Mouse (Mus musculus) adrenal gland, postnatal 0 days (tissue): ENCODE measurements around the gene Calr. TPM values are rescaled to one million over a fixed set of nuclear protein-coding genes. Genes with fewer than 3 reads are reported as not detected.

ENCODE experiments used
- microRNA-seq: library from miRNA; unstranded; fragments of <30 nt; microRNA quantifications from one replicate; pipeline ENCODE4, GENCODE M21; 2016; ENCODE audit warnings: borderline replicate concordance; ENCODE audit not compliant: insufficient number of aligned reads
- polyA plus RNA-seq: library from polyadenylated mRNA; unstranded; fragments of >200 nt; fragmentation: Nextera tagmentation; extraction: Ambion mirVana; gene quantifications from 2 replicates; pipeline ENCODE4 v1.2.1, GENCODE M21; 2015

The Calr gene
- polyA plus RNA-seq = 326 and 438 TPM in 2 replicates

GRCm38 (mm10) chr8:84846722-84847572, at the start of gene Calr:
Gene Calr (minus strand): TSS chr8:84846934.

GRCm38 (mm10) chr8:84893709-84894134, 47.0 kb upstream of the Calr start, which contains the start of gene Gcdh:
Gene Gcdh (minus strand): TSS chr8:84893921.

GRCm38 (mm10) chr8:84871376-84872308, 24.9 kb upstream of the Calr start, which contains the start of gene Syce2:
Gene Syce2 (plus strand): TSS chr8:84872111.

GRCm38 (mm10) chr8:84856864-84857441, 10.2 kb upstream of the Calr start, which contains the start of gene Farsa:
Gene Farsa (plus strand): TSS chr8:84856989.

GRCm38 (mm10) chr8:84840248-84840999, 6.3 kb downstream of the Calr start, which contains the start of gene Rad23a:
Gene Rad23a (minus strand): TSS chr8:84840665.

GRCm38 (mm10) chr8:84831490-84831889, 15.2 kb downstream of the Calr start, which contains the start of gene Gadd45gip1:
Gene Gadd45gip1 (plus strand): TSS chr8:84831522.

GRCm38 (mm10) chr8:84822723-84823122, 24.0 kb downstream of the Calr start, which contains the start of gene Dand5:
Gene Dand5 (minus strand): TSS chr8:84822823.

GRCm38 (mm10) chr8:84799999-84800831, 46.5 kb downstream of the Calr start, which contains the start of gene Nfix:
Gene Nfix (minus strand): TSS chr8:84800344.

Small RNA genes within 50 kb of the gene (microRNA-seq; reads per million reads assigned to microRNA genes)
- 2.8 reads per million for gene Mir7069

Other genes starting within 250 kb of the Calr start
- 56.1 and 58.9 TPM in 2 replicates for gene Ier2, start 184.1 kb downstream of the Calr start, polyA plus RNA-seq
- 45.7 and 56.8 TPM in 2 replicates for gene Trmt1, start 160.6 kb downstream of the Calr start, polyA plus RNA-seq
- gene Nacc1, start 159.1 kb downstream of the Calr start, polyA plus RNA-seq = 6.6 and 9.1 TPM in 2 replicates
- 5.0 and 7.0 TPM in 2 replicates for gene Lyl1, start 145.5 kb downstream of the Calr start, polyA plus RNA-seq
- 1.7 and 3.0 TPM in 2 replicates for gene G430095P16Rik, start 123.9 kb downstream of the Calr start, polyA plus RNA-seq
- 22.8 and 26.3 TPM in 2 replicates for gene Nfix, start 46.6 kb downstream of the Calr start, polyA plus RNA-seq
- gene Dand5, start 24.1 kb downstream of the Calr start, polyA plus RNA-seq = 6.6 and 9.9 TPM in 2 replicates
- gene Gadd45gip1, start 15.4 kb downstream of the Calr start, polyA plus RNA-seq = 74.9 and 88.3 TPM in 2 replicates
- 80.9 and 112 TPM in 2 replicates for gene Rad23a, start 6.3 kb downstream of the Calr start, polyA plus RNA-seq
- gene Farsa, start 10.1 kb upstream of the Calr start, polyA plus RNA-seq = 34.4 and 47.4 TPM in 2 replicates
- gene Syce2, start 25.2 kb upstream of the Calr start, polyA plus RNA-seq = 52.9 and 54.5 TPM in 2 replicates
- 29.7 and 48.4 TPM in 2 replicates for gene Gcdh, start 47.0 kb upstream of the Calr start, polyA plus RNA-seq
- gene Klf1, start 55.0 kb upstream of the Calr start, polyA plus RNA-seq = 9.0 and 20.1 TPM in 2 replicates
- 10.5 and 16.2 TPM in 2 replicates for gene Dnase2a, start 61.6 kb upstream of the Calr start, polyA plus RNA-seq
- 3.6 and 11.0 TPM in 2 replicates for gene Mast1, start 90.4 kb upstream of the Calr start, polyA plus RNA-seq
- 0.12 and 0.61 TPM in 2 replicates for gene Rtbdn, start 100.1 kb upstream of the Calr start, polyA plus RNA-seq
- gene Gm49661, start 122.5 kb upstream of the Calr start, polyA plus RNA-seq = 0.81 TPM in 1 of 2 replicates, not detected in the other
- gene Prdx2, start 122.7 kb upstream of the Calr start, polyA plus RNA-seq = 788 and 1,010 TPM in 2 replicates
- 136 and 227 TPM in 2 replicates for gene Rnaseh2a, start 122.8 kb upstream of the Calr start, polyA plus RNA-seq
- 25.6 and 40.6 TPM in 2 replicates for gene Junb, start 131.8 kb upstream of the Calr start, polyA plus RNA-seq
- gene Hook2, start 143.7 kb upstream of the Calr start, polyA plus RNA-seq = 8.6 and 12.6 TPM in 2 replicates
- not detected in 2 replicates for gene Best2, start 167.6 kb upstream of the Calr start, polyA plus RNA-seq
- 101 and 111 TPM in 2 replicates for gene Asna1, start 178.3 kb upstream of the Calr start, polyA plus RNA-seq
- gene Trir, start 179.9 kb upstream of the Calr start, polyA plus RNA-seq = 114 and 124 TPM in 2 replicates
- 15.4 and 16.3 TPM in 2 replicates for gene Tnpo2, start 190.0 kb upstream of the Calr start, polyA plus RNA-seq
- 33.5 and 34.5 TPM in 2 replicates for gene Fbxw9, start 213.1 kb upstream of the Calr start, polyA plus RNA-seq
- not detected in 2 replicates for gene Gm5741, start 221.0 kb upstream of the Calr start, polyA plus RNA-seq
- 54.9 and 58.6 TPM in 2 replicates for gene Dhps, start 224.8 kb upstream of the Calr start, polyA plus RNA-seq
- gene Wdr83os, start 233.8 kb upstream of the Calr start, polyA plus RNA-seq = 109 and 143 TPM in 2 replicates
- gene Wdr83, start 234.4 kb upstream of the Calr start, polyA plus RNA-seq = 23.8 and 33.0 TPM in 2 replicates
- 30.0 and 40.0 TPM in 2 replicates for gene Man2b1, start 236.3 kb upstream of the Calr start, polyA plus RNA-seq